Mouse (Mus musculus) kidney, embryonic 14.5 days (tissue): ENCODE results near the gene Kcnk16. TPM values are rescaled to one million over a fixed set of nuclear protein-coding genes. Genes with fewer than 3 reads are reported as not detected.

Experiments
- ATAC-seq: fragments of 200-750 bp; cut with Nextera tagmentation; 2 replicates; pipeline ENCODE4 v1.8.0; 2017; ENCODE audit warnings: moderate number of reproducible peaks, mild to moderate bottlenecking, moderate TSS enrichment, moderate library complexity; ENCODE audit not compliant: low FRiP score, low TSS enrichment
- H3K27ac ChIP-seq: fragments of 300-500 bp; sonication (generic); 2 replicates; pipeline ENCODE4 v1.5.1; 2014; ENCODE audit warnings: low read depth, mild to moderate bottlenecking, low read length, moderate library complexity, mixed read lengths
- H3K27me3 ChIP-seq: fragments of 300-500 bp; sonication (generic); 2 replicates; pipeline ENCODE4 v1.6.1; 2014; ENCODE audit warnings: mild to moderate bottlenecking, low read length; ENCODE audit not compliant: control insufficient read depth, insufficient read depth
- H3K36me3 ChIP-seq: fragments of 300-500 bp; sonication (generic); 2 replicates; pipeline ENCODE4 v1.6.1; 2014; ENCODE audit warnings: low read length, mixed read lengths; ENCODE audit not compliant: control insufficient read depth, insufficient read depth
- H3K4me1 ChIP-seq: fragments of 300-500 bp; sonication (generic); 2 replicates; pipeline ENCODE4 v1.6.1; 2014; ENCODE audit warnings: low read length, mixed read lengths; ENCODE audit not compliant: control insufficient read depth, insufficient read depth
- H3K4me2 ChIP-seq: fragments of 300-500 bp; sonication (generic); replicated peaks from 2 replicates; pipeline ENCODE4 v1.6.1; 2014; ENCODE audit warnings: low read depth, mild to moderate bottlenecking, low read length
- H3K4me3 ChIP-seq: fragments of 300-500 bp; sonication (generic); 2 replicates; pipeline ENCODE4 v1.5.1; 2014; ENCODE audit warnings: mild to moderate bottlenecking, low read length
- H3K9ac ChIP-seq: fragments of 300-500 bp; sonication (generic); 2 replicates; pipeline ENCODE4 v1.6.1; 2014; ENCODE audit warnings: low read depth, mild to moderate bottlenecking, low read length, moderate library complexity
- H3K9me3 ChIP-seq: fragments of 300-500 bp; sonication (generic); 2 replicates; pipeline ENCODE4 v1.6.1; 2016; ENCODE audit warnings: low read length; ENCODE audit not compliant: control insufficient read depth
- WGBS: fragments of 180-500 bp; shearing (Covaris S2); extraction: QIAGEN DNeasy Blood & Tissue Kit; methylation state at CpG from one replicate; pipeline ENCODE4 v1.1.7; 2014; 5-methylcytosine and 5-hydroxymethylcytosine counted together
- polyA plus RNA-seq: library from polyadenylated mRNA; unstranded; fragments of >200 nt; fragmentation: Nextera tagmentation; extraction: Ambion mirVana; gene quantifications from 2 replicates; pipeline ENCODE4 v1.2.1, GENCODE M21; 2014

The Kcnk16 gene
- polyA plus RNA-seq, 1 experiment from 2014 or later, result not detected

DNA sequence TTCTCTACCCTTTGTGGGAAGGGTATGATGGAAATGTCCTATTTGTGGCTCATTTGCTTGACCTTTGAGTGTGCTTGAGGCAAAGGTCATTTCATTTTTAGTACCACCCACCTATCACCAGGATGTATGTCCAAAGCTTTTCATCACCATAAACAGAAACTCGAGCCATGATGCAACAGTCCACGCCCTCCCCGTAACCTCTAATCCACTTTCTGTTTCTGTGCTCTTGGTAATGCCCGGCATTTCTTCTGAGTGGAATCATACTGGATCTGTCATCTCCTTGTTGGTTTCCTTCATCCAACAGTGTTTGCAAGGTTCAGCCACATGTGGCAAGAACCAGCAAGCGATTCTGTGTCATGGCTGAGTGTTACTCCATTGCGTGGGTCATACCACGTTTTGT, 54.9 kb downstream of the Kcnk16 start:
- Histone ChIP-seq H3K4me3 (no peak overlapping the region), H3K4me1 (no peaks in the 10 kb centered on the region), H3K4me2 (no peak overlapping the region), H3K36me3 (no peaks in the 10 kb centered on the region), H3K9me3 (no peaks in the 10 kb centered on the region), H3K27me3 (no peaks in the 10 kb centered on the region), H3K9ac (no peak overlapping the region), H3K27ac (no peak overlapping the region)
- no peak for ATAC-seq
- WGBS, result 79% methylated on average over 7 of the region's 7 CpGs

DNA sequence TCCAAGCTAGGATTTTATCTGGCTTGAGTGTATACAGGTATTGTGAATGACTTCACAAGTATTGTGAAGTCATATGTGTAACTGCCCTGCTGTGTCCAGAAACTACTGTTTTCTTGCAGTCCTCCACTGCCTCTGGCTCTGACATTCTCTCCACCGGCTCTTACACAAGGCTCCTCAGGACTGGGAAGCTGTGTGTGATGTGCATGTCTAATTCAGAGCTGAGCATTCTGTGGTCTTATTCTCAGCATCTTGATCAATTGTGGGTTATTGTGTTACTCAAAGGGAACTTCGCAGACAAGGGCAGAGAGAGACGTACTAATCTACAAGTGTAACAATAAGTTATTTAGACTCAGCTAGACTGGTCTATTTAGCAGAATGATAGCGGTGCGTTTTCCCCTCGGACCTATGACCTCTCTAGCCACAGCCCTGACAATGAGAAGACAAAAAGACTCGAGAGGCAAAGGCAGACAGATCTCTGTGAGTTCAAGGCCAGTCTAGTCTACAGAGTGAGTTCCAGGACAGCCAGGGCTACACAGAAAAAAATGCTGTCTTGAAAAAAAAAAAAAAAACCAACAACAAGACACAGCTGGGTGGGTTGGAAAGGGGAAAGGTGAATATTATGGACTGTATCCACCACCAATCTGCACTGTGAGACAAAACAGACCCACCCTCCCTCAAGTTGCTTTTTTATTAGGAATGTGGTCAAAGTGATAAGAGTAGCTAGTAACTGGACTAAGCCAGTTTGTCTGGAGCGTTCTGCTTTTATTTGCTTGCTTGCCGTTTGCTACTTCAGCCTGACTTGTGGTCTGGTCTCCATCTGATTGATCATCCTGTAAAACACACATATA, 57.0 kb downstream of the Kcnk16 start:
- no peak for ATAC-seq
- peaks cover 9% of the 10 kb centered on the region; the same call in 1 of the 2 replicates for H3K4me1 ChIP-seq
- no peaks in the 10 kb centered on the region for H3K27me3 ChIP-seq
- WGBS, result 75% methylated on average over 9 of the region's 9 CpGs
- H3K9ac ChIP-seq, result no peak overlapping the region
- H3K27ac ChIP-seq, result no peak overlapping the region
- no peak overlapping the region for H3K4me2 ChIP-seq
- no peaks in the 10 kb centered on the region for H3K36me3 ChIP-seq
- H3K9me3 ChIP-seq, result no peaks in the 10 kb centered on the region
- no peak overlapping the region for H3K4me3 ChIP-seq

Other genes with a start within 250 kb of the Kcnk16 start
- 11.2 and 13.7 TPM in 2 replicates for gene Saysd1, start 130.7 kb downstream of the Kcnk16 start, polyA plus RNA-seq
- gene Kcnk5, start 87.4 kb downstream of the Kcnk16 start, polyA plus RNA-seq, result 4.7 and 12.2 TPM in 2 replicates
- 13.1 and 18.4 TPM in 2 replicates for gene Nudt13, start 25.5 kb upstream of the Kcnk16 start, polyA plus RNA-seq
- gene Ecd, start 78.9 kb upstream of the Kcnk16 start, polyA plus RNA-seq, result 49.6 and 66.1 TPM in 2 replicates
- gene Fam149b, start 79.0 kb upstream of the Kcnk16 start, polyA plus RNA-seq, result 33.0 and 44.4 TPM in 2 replicates
- gene Dnajc9, start 119.7 kb upstream of the Kcnk16 start, polyA plus RNA-seq, result 137 and 153 TPM in 2 replicates
- gene Mrps16, start 124.4 kb upstream of the Kcnk16 start, polyA plus RNA-seq, result 96.3 and 110 TPM in 2 replicates
- gene Cfap70, start 183.0 kb upstream of the Kcnk16 start, polyA plus RNA-seq, result 0.39 and 0.72 TPM in 2 replicates
- gene Anxa7, start 210.9 kb upstream of the Kcnk16 start, polyA plus RNA-seq, result 29.4 and 33.7 TPM in 2 replicates
- 1.0 and 2.0 TPM in 2 replicates for gene Mss51, start 227.7 kb upstream of the Kcnk16 start, polyA plus RNA-seq